Mouse (Mus musculus) NIH3T3 (cell line): ENCODE measurements around the gene Hells.

Experiments
- DNase-seq: peaks from one replicate; pipeline ENCODE4 v3.0.0-alpha.2; 2012; ENCODE audit warnings: low read depth

Hells gene

GRCm38 (mm10) chr19:38930788-38931565 lies at the start of gene Hells:
Gene Hells, plus strand, starts transcription at chr19:38930915.
- DNase-seq, result peak; percentile 98

GRCm38 (mm10) chr19:38901146-38902135 lies 29.3 kb upstream of the Hells start:
- peak; percentile 83 for DNase-seq

DNA sequence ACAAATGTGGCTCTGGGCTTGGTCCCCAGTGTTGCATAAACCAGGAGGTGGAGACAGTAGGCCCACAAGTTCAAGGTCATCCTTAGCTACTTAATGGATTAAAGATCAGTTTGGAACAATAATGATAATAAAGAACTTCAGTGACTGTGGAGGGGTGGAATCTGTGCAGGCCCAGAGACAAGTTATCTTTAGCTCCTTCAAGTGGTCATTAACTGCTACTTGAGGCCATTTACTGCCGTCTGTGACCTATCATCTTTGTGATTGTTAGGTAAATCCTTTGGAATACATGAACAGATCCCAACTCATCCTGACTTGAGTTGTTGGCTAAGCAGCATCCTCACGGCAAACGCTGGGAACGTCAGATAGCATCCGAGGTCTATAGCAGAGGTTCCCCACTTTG lies 28.2 kb upstream of the Hells start:
- DNase-seq, result no peak

- DNase-seq, result no peak
These were observed 16.9 kb upstream of the Hells start for GRCm38 (mm10) chr19:38913786-38914185.

DNA sequence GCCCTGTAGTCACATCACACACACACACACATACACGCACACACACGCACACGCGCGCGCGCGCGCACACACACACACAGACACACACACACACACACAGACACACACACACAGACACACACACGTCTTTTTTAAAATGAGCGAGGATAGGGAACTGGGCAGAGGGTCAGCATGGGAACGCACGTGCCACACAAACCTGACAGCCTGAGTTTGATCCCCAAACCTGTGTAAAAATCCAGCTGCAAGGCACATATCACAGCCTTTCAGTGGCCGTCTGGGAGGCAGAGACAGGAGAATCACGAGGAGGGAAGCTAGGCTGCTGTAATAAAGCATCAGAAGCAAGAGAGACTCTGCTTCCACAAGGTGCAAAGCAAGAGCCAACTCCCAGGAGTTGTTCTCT lies 15.8 kb upstream of the Hells start:
- DNase-seq, result no peak

- peak; percentile 82 for DNase-seq
These were observed 15.0 kb upstream of the Hells start for GRCm38 (mm10) chr19:38915677-38916076.

GRCm38 (mm10) chr19:38928481-38929158 lies 2.1 kb upstream of the Hells start:
- no peak for DNase-seq

- peak; percentile 28 for DNase-seq
These were observed 1.1 kb upstream of the Hells start for GRCm38 (mm10) chr19:38929471-38930251.

DNA sequence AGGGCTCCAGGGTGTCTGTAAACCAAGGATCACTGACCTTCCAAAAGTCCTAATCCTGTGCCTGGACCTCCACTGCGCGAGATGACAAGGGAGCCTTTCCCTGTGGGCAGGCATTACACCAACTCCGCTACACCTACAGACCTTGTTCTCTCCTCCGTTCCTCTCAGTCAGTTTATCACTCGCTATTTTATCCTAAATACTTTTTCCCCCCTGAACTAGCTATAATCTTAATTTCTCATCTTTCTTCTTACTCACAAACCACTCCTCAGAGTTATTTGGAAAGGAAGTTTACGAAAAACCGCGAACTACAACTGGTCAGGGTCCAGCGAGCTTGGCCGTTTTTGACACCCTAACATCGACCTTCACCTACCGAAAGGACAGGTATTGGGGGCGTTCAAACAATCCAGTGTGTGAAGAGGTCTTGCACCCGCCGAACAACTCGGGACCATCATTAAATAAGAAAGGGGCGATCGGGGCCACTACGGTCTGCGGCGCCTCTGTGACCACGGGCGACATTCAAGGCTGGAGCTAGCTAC lies 395 bp upstream of the Hells start:
- peak; percentile 22 for DNase-seq

DNA sequence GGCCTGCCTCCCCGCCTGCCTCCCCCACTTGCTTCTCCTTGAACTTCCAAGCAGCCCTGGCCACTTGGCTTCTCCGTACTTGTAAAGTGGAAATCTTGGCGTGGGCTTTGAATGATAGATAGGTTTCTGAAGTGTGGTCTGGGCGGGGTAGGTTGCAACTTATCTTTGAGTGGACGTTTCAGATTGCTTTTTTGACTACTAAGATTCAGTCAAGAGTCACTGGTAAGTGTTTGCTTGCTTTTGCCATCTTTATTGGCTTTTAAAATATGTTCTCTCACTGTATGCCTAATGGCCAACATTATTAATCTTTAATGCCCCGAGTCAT lies 813 bp downstream of the Hells start:
- DNase-seq, result no peak

GRCm38 (mm10) chr19:38944590-38945307 lies 14.0 kb downstream of the Hells start:
- peak; percentile 55 for DNase-seq

- DNase-seq, result peak; percentile 40
These were observed 40.0 kb downstream of the Hells start for GRCm38 (mm10) chr19:38970741-38971140.

DNA sequence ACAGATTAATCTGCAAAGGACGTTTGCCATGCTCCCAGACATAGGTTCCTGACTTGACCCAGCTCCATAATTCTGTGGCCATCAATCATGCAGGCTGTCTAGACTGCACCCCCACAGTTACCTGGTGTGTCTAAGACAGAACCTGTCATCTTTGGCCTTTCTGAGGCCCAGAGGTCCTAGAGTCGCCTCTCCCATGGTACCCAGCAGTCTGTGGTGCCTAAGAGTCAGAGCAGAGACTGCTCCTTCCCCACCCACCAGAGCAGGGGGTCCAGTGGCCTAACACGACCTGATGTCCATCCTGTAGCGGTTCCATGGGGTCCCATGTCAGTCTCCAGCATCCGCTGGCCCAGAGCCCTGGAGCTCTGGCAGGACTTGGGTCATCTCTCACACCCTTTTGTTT lies 41.9 kb downstream of the Hells start:
- no peak for DNase-seq

DNA sequence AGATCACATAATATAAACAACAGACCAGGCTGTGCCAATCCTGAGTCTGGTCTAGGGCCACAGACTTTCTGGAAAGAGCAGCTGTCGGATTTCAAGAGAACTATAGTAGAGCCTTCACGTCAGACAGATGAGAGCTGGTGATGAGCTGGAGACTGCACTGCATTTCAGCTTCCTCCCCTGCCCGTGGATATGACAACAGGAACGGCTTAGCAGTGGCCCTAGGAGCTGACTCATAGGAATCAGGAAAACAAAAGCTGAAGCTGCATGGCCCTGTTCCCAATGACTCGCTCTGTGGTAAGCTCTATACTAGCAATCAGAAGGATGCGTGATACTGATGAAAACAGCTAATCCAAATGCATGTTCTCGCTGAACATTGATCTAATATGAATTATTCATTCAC lies 43.0 kb downstream of the Hells start:
- DNase-seq, result peak; percentile 92

DNA sequence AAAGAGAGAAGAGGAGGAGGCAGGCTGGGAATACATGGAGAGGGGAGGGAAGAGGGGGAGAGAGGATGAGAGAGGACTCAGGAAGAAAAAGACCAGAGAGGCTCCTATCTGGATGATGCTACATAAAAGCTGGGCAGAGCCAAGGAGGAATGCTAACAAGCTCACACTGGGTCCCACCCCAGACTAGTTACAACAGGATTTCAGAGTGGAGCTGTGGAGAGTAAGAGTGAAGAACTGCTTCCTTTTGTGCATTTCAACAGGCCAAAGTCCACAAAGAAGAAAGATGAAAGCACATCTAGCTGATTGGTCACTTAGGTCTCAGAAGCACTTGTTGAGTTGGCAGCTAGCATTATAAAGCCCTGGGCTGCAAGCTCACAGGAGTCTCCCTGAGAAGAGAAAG lies 45.6 kb downstream of the Hells start:
- no peak for DNase-seq

GRCm38 (mm10) chr19:38981966-38982365 lies 51.3 kb downstream of the Hells start:
- DNase-seq, result peak; percentile 89

DNA sequence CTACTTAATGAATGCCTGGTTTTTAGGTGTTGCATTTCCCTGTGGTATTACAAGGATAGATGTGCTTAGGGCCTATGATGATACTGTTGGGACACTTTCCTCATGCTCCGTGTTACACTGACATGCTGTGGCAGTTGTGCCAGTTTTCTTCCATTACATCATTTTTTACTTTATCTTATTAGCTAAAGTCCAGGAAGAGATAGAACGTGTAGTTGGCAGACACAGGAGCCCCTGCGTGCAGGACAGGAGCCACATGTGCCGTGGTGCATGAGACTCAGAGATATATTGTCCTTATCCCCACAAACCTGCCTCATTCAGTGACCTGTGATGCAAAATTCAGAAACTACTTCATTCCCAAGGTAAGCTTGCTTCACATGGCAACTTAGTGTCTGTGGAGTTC lies 67.5 kb downstream of the Hells start:
- DNase-seq, result no peak

- DNase-seq, result no peak
These were observed 68.0 kb downstream of the Hells start for GRCm38 (mm10) chr19:38998676-38999075.

DNA sequence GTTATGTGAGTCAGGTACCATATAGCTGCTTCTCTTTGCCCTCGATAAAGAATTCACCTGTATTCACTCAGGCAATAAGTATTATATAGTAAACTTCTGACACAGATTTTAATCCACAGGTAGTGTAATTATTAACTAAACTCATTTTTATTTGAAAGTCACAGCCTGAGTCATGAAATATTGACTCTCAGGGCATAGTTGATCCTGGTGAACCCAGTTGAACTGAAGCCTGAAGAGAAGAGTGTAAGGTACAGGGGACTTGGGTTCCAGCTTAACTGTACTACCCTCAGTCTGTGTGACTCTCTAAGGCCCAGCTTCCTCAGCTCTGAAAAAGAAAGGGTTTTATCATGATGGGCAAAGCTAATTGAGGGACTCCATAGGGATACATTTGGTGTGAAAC lies 74.4 kb downstream of the Hells start:
- no peak for DNase-seq

GRCm38 (mm10) chr19:39006715-39007114 lies 76.0 kb downstream of the Hells start, which contains the start of gene Cyp2c55:
Gene Cyp2c55, plus strand, starts transcription at chr19:39007019.
- DNase-seq, result no peak
